Mouse (Mus musculus): ENCODE data around the gene Slc36a3.
A peak's percentile ranks its signal among the peaks of the same experiment; 100 is the strongest.

Gene Slc36a3

GRCm38 (mm10) chr11:55151608-55152007 lies at the start of gene Slc36a3:
Slc36a3 (minus strand) TSS chr11:55151708.
- no peak for DNase-seq (ENCODE audit: low read depth, low spot score)

GRCm38 (mm10) chr11:55197740-55198510 lies 46.4 kb upstream of the Slc36a3 start:
- no peak for DNase-seq (ENCODE audit: low read depth, low spot score)

GRCm38 (mm10) chr11:55197086-55197485 lies 45.6 kb upstream of the Slc36a3 start:
- DNase-seq (ENCODE audit: low read depth, low spot score): no peak

GRCm38 (mm10) chr11:55190216-55190615 lies 38.7 kb upstream of the Slc36a3 start:
- no peak for DNase-seq (ENCODE audit: low read depth, low spot score)

GRCm38 (mm10) chr11:55187777-55188176 lies 36.3 kb upstream of the Slc36a3 start:
- no peak for DNase-seq (ENCODE audit: low read depth, low spot score)

GRCm38 (mm10) chr11:55187292-55187691 lies 35.8 kb upstream of the Slc36a3 start:
- DNase-seq (ENCODE audit: low read depth, low spot score): no peak

GRCm38 (mm10) chr11:55184733-55185291 lies 33.3 kb upstream of the Slc36a3 start, which contains the start of gene Slc36a2:
Slc36a2 (minus strand) TSS chr11:55185077.
- no peak for DNase-seq (ENCODE audit: low read depth, low spot score)

- no peak for DNase-seq (ENCODE audit: low read depth, low spot score)
Observed at GRCm38 (mm10) chr11:55184246-55184645, 32.7 kb upstream of the Slc36a3 start.

- DNase-seq (ENCODE audit: low read depth, low spot score): no peak
Observed at GRCm38 (mm10) chr11:55183124-55183523, 31.6 kb upstream of the Slc36a3 start.

- DNase-seq (ENCODE audit: low read depth, low spot score): no peak
Observed at GRCm38 (mm10) chr11:55179856-55180255, 28.3 kb upstream of the Slc36a3 start.

- no peak for DNase-seq (ENCODE audit: low read depth, low spot score)
Observed at GRCm38 (mm10) chr11:55178830-55179229, 27.3 kb upstream of the Slc36a3 start.

GRCm38 (mm10) chr11:55170501-55170900 lies 19.0 kb upstream of the Slc36a3 start:
- no peak for DNase-seq (ENCODE audit: low read depth, low spot score)

- DNase-seq (ENCODE audit: low read depth, low spot score): no peak
Observed at GRCm38 (mm10) chr11:55168914-55169313, 17.4 kb upstream of the Slc36a3 start.

GRCm38 (mm10) chr11:55168504-55168903 lies 17.0 kb upstream of the Slc36a3 start:
- DNase-seq (ENCODE audit: low read depth, low spot score): no peak

GRCm38 (mm10) chr11:55165748-55166147 lies 14.2 kb upstream of the Slc36a3 start:
- DNase-seq (ENCODE audit: low read depth, low spot score): no peak

GRCm38 (mm10) chr11:55164723-55165122 lies 13.2 kb upstream of the Slc36a3 start:
- DNase-seq (ENCODE audit: low read depth, low spot score): peak; percentile 64

GRCm38 (mm10) chr11:55162670-55163069 lies 11.2 kb upstream of the Slc36a3 start:
- DNase-seq (ENCODE audit: low read depth, low spot score): peak; percentile 55

GRCm38 (mm10) chr11:55158785-55159359 lies 7.4 kb upstream of the Slc36a3 start:
- DNase-seq (ENCODE audit: low read depth, low spot score): peak; percentile 86

- DNase-seq (ENCODE audit: low read depth, low spot score): peak; percentile 67
Observed at GRCm38 (mm10) chr11:55155070-55155421, 3.5 kb upstream of the Slc36a3 start.

- peak; percentile 61 for DNase-seq (ENCODE audit: low read depth, low spot score)
Observed at GRCm38 (mm10) chr11:55154398-55155069, 3.0 kb upstream of the Slc36a3 start.

GRCm38 (mm10) chr11:55148461-55148860 lies 3.0 kb downstream of the Slc36a3 start:
- peak; percentile 45 for DNase-seq (ENCODE audit: low read depth, low spot score)

- no peak for DNase-seq (ENCODE audit: low read depth, low spot score)
Observed at GRCm38 (mm10) chr11:55147423-55147822, 4.1 kb downstream of the Slc36a3 start.

Data from A20 (cell line).